Mouse (Mus musculus) heart, postnatal 0 days (tissue): ENCODE measurements around the gene Cutal. TPM values are rescaled to one million over a fixed set of nuclear protein-coding genes. Genes with fewer than 3 reads are reported as not detected.

Experiments used
- ATAC-seq: fragments of 200-750 bp; cut with Nextera tagmentation; 2 replicates; pipeline ENCODE4 v1.8.0; 2017; ENCODE audit warnings: low read depth, moderate number of reproducible peaks, moderate library complexity; ENCODE audit not compliant: insufficient read depth
- DNase-seq: peaks from one replicate; pipeline ENCODE4 v3.0.0-alpha.2; 2016; ENCODE audit warnings: low spot score
- H3K27ac ChIP-seq: fragments of 300-500 bp; sonication (generic); 2 replicates; pipeline ENCODE4 v1.5.1; 2014; ENCODE audit warnings: low read depth, mild to moderate bottlenecking
- H3K27me3 ChIP-seq: fragments of 300-500 bp; sonication (generic); 2 replicates; pipeline ENCODE4 v1.6.1; 2014; ENCODE audit warnings: low read length, mixed read lengths; ENCODE audit not compliant: control insufficient read depth, insufficient read depth
- H3K36me3 ChIP-seq: fragments of 300-500 bp; sonication (generic); replicated peaks from 2 replicates; pipeline ENCODE4 v1.6.1; 2014; ENCODE audit warnings: low read length, mixed read lengths; ENCODE audit not compliant: control insufficient read depth, insufficient read depth
- H3K4me1 ChIP-seq: fragments of 300-500 bp; sonication (generic); 2 replicates; pipeline ENCODE4 v1.6.1; 2014; ENCODE audit warnings: antibody characterized with exemption; ENCODE audit not compliant: control insufficient read depth, insufficient read depth
- H3K4me2 ChIP-seq: fragments of 300-500 bp; sonication (generic); 2 replicates; pipeline ENCODE4 v1.6.1; 2014; ENCODE audit warnings: low read depth, mild to moderate bottlenecking, low read length, moderate library complexity
- H3K4me3 ChIP-seq: fragments of 300-500 bp; sonication (generic); 2 replicates; pipeline ENCODE4 v1.5.1; 2014; ENCODE audit warnings: low read depth, low read length
- H3K9ac ChIP-seq: fragments of 300-500 bp; sonication (generic); replicated peaks from 2 replicates; pipeline ENCODE4 v1.6.1; 2014; ENCODE audit warnings: low read depth, low read length, mixed read lengths
- H3K9me3 ChIP-seq: fragments of 300-500 bp; sonication (generic); replicated peaks from 2 replicates; pipeline ENCODE4 v1.6.1; 2016; ENCODE audit warnings: low read length; ENCODE audit not compliant: control insufficient read depth
- CTCF ChIP-seq: IDR thresholded peaks from 2 replicates; pipeline ENCODE4 v1.5.1; 2016; ENCODE audit warnings: antibody characterized with exemption, control low read depth, low read depth
- EP300 ChIP-seq: IDR thresholded peaks from 2 replicates; pipeline ENCODE4 v1.6.1; 2016; ENCODE audit warnings: antibody characterized with exemption, low read depth
- WGBS: fragments of 180-500 bp; shearing (Covaris S2); extraction: QIAGEN DNeasy Blood & Tissue Kit; methylation state at CpG from one replicate; pipeline ENCODE4 v1.1.7; 2014; 5-methylcytosine and 5-hydroxymethylcytosine counted together
- polyA plus RNA-seq: library from polyadenylated mRNA; unstranded; fragments of >200 nt; fragmentation: Nextera tagmentation; extraction: Ambion mirVana; gene quantifications from 2 replicates; pipeline ENCODE4 v1.2.1, GENCODE M21; 2015
- total RNA-seq: library from RNA; depleted of rRNA; stranded (reverse); fragments of >200 nt; gene quantifications from 2 replicates; pipeline ENCODE4 v1.2.3, GENCODE M21; 2014; ENCODE audit warnings: low replicate concordance

The Cutal gene
- total and polyA plus RNA-seq, 2 experiments from 2014 or later: 0.19 to 0.25 TPM

DNA sequence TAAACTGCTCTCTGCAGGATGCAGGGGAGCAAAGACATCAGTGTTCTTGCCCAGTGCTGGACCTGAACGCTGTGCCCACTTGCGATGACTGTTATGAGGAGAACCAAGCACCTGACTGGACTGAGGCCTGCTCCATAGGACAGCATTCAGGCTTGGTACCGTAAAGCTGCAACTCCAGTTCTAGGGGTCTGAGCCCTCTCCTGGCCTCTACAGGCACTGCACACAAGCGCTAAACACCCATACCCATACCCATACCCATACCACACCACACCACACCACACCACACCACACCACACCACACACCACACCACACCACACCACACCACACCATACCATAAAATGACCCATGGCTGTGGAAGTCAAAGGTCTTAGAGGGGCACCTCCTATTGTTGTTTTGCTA, 18.9 kb upstream of the Cutal start:
- ATAC-seq (no peak), DNase-seq (no peak)
- Histone ChIP-seq H3K27me3 (no peaks in the 10 kb centered on the region), H3K4me1 (no peaks in the 10 kb centered on the region), H3K4me3 (no peak overlapping the region), H3K36me3 (peaks cover 88% of the 10 kb centered on the region), H3K9me3 (no peaks in the 10 kb centered on the region), H3K27ac (no peak overlapping the region), H3K9ac (no peak overlapping the region), H3K4me2 (no peak overlapping the region)
- TF ChIP-seq CTCF (peak; percentile 26), EP300 (no peak)
- WGBS: 99% methylated on average over 4 of the region's 4 CpGs

DNA sequence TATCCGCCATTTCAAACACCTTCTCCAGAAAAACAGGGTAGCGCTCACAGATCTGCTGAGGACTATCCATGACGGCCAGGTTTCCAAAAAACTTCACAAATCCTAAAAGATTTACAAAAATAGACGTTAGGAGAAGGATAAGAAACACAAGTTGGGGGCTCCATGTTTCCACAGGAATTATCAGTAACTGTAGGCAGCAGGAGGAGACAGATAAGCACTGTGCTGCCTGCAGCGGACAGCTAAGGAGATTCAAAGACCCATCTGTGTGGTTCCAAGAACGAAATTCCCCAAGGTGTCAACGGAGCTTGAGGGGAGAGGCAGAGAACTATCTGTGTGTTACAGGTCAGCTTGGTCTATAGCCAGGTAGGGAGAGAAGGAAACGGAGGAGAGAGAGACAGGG, 16.5 kb upstream of the Cutal start:
- Histone ChIP-seq H3K36me3 (peaks cover 81% of the 10 kb centered on the region), H3K4me2 (no peak overlapping the region), H3K9ac (no peak overlapping the region), H3K4me1 (no peaks in the 10 kb centered on the region), H3K4me3 (no peak overlapping the region), H3K9me3 (no peaks in the 10 kb centered on the region), H3K27me3 (no peaks in the 10 kb centered on the region), H3K27ac (no peak overlapping the region)
- ATAC-seq (no peak), DNase-seq (no peak)
- 82% methylated on average over 8 of the region's 8 CpGs for WGBS
- no peak for TF ChIP-seq CTCF
- TF ChIP-seq EP300: no peak

DNA sequence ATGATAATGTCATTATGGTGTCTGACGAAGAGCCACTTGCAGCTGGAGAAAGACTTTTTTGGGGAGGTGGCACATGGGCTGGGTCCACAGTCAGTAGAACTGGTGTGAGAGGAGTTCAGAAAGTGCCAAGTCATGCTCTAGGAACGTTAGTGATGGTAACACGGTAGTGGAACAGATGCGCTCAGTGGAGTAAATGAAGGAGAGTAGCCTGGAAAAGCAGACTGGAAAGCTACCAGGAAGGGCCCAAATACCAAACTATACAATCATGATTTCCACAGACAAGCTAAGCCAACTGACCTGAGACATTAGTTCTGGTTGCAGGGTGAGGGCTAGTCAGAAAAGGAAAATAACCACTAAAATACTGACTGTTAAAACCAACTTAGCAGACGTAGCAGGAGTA, 4.5 kb upstream of the Cutal start:
- no peak for ATAC-seq
- Histone ChIP-seq H3K9ac (peak overlapping the region; percentile 96; the same call in 1 of the 2 replicates), H3K4me3 (peak overlapping the region; percentile 98), H3K27me3 (no peaks in the 10 kb centered on the region), H3K27ac (no peak overlapping the region), H3K4me2 (peak overlapping the region; percentile 87), H3K9me3 (no peaks in the 10 kb centered on the region), H3K36me3 (peaks cover 23% of the 10 kb centered on the region), H3K4me1 (peaks cover 15% of the 10 kb centered on the region)
- 35% methylated on average over 5 of the region's 5 CpGs for WGBS
- DNase-seq: no peak
- TF ChIP-seq CTCF (no peak), EP300 (no peak)

DNA sequence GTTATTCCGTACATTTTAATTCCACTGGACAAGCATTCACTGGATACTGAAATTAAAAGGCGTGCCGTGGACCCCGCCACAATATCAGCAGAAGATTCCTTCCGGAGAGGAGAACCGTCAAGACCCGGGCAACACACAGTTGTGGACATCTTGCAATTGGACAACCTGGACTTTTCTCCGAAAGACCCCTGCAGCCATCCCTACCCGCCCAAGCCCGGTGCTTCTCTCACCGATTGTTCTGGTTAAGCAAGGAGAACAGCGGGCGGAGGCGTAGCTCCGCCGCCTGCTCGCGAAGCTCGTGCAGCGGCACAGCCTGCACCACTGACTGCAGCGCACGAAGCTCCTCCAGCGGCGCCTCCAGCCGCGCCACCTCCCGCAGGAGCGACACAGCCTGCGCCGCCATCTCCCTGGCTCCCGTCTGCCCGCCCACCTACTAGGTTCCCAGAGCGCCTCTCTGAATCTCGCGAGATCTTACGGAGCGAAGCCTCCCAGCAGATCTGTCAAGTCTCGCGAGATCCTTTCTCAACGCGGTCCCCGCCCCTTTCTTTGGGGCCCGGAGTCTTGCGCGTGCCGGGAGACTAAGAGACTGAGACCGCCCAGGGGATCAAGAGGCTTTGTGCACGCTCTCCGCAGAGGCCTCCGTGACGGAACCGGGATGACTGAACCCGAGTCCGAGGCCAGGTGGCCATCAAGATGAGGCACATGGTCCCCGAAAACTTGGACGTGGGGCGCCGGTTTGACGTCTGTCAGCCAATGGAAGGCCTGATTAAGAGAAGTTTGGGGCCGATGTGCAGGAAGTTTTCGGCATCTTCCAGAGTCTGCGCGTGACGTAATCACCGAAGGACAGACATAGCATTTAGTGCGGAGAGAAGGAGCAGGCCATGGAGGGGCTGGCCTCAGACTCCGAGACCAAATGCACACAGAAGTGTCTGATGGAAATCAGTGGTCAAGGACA, 3.4 kb upstream of the Cutal start:
- DNase-seq (peak; percentile 99), ATAC-seq (peak; percentile 98)
- Histone ChIP-seq H3K4me2 (peak overlapping the region; percentile 87), H3K9me3 (no peaks in the 10 kb centered on the region), H3K27ac (peak overlapping the region; percentile 95), H3K9ac (peak overlapping the region; percentile 96), H3K4me3 (peak overlapping the region; percentile 98), H3K36me3 (peaks cover 11% of the 10 kb centered on the region; the same call in 1 of the 2 replicates), H3K4me1 (peaks cover 15% of the 10 kb centered on the region), H3K27me3 (no peaks in the 10 kb centered on the region)
- TF ChIP-seq EP300 (peak; percentile 100), CTCF (no peak)
- under 1% methylated on average over 67 of the region's 67 CpGs for WGBS

DNA sequence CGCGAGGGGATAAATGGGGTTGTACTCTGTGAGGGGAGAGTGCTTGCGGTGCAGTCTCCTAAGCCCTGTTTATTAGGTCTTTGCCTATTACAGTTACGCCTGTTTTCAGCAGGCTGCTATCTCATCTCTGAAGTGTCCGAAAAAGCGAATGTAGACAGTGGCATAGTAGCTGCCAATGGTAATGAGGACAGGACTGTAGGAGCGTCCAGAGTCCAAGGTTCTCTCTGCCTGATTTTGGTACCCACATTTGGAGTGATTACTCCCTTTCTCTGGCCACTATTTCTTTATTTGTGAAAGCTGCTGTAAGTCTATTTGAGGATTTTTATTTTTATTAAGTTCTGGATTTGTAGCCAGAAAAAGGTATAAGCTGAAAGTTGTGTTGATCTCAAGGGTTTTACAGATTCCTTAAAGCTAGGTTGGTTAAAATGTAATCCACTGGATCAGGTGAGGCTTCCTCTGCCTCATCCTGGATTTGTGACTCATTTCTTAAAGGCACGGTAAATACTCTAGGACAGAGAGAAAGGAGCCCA, 685 bp downstream of the Cutal start, which contains the start of gene Psmd5:
Gene Psmd5 (minus strand): TSS at position 153 of the 530 bp plus-strand sequence.
- no peak for ATAC-seq
- H3K27me3 ChIP-seq: no peaks in the 10 kb centered on the region
- WGBS: 11% methylated on average over 8 of the region's 8 CpGs

More for the DNA sequence above, 685 bp downstream of the Cutal start, which contains the start of gene Psmd5:
- H3K9me3 ChIP-seq: no peaks in the 10 kb centered on the region
- H3K4me3 ChIP-seq: peak within 1 kb of the TSS; percentile 33
- no peak for DNase-seq
- no peaks in the 10 kb centered on the region for H3K36me3 ChIP-seq
- H3K27ac ChIP-seq: no peak within 1 kb of the TSS
- peak within 1 kb of the TSS; percentile 54 for H3K4me2 ChIP-seq
- H3K4me1 ChIP-seq: peaks cover 8% of the 10 kb centered on the region
- 0 out of 2 replicates have a peak within 1 kb of the TSS, but pooled peaks have one; percentile 1 for H3K9ac ChIP-seq
- TF ChIP-seq CTCF (no peak), EP300 (no peak)
